Mouse (Mus musculus) frontal cortex, postnatal 10 days (tissue): Measurements from ENCODE around the gene Clip4.

ENCODE experiments used
- DNase-seq, 2 experiments: peaks; one replicate each; pipeline ENCODE4 v3.0.0; 2022; ENCODE audit warnings: low spot score in 2 of 2, mixed read lengths in 1 of 2

Clip4 gene

DNA sequence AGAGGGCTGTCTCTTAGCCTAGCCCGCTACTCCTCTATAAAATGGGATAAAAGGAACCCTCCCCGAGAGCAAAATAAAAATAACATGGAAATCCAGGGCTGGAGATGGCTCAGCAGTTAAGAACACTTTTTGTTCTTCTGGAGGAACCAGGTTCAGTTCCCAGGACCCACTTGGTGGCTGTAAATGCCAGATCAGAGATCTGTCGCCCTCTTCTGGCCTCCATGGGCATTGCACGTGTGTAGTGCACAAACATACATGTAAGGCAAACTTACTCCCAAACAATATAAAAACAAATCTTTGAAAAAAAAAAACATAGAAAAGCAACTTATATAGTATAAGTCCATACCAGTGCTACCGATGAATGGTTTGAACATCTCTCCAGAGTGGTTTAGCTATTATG lies 104.7 kb downstream of the Clip4 start:
- DNase-seq: no peak

DNA sequence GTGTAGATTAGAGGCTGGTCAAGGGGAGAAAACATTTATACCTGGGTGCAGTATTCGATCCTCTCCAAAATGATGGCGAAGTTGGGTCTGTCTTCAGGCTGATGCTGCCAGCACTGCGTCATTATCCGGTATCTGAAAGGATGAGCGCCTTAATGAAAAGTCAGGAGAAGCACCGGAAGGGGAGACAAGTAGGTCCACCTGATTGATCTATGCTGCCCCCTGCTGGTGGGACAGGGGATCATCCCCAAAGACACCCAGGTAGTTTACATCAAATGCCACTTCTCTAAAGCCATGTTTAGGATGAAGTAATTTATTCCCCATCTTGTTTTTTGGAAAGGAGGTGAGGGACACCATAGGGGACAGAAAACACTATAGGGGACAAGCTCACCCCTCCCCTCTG lies 105.8 kb downstream of the Clip4 start:
- no peak for DNase-seq

DNA sequence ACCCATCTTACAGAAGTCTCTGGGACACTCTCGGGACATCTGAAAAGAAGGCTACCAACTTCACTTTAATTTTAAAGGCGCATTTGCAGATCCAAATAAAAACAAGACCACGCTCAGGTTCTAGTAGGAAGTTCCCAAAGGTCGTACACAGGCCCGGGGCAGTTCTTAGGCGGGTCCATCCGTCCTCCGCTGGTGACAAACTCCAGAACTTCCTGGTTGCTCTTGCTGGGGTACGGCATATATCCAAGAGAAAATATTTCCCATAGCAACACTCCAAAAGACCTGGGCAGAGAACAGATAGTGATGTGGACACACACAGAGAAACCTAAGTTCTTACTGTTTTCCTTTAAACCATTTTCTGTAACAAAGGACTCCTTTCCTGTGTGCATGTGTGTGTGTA lies 106.5 kb downstream of the Clip4 start:
- DNase-seq: no peak

DNA sequence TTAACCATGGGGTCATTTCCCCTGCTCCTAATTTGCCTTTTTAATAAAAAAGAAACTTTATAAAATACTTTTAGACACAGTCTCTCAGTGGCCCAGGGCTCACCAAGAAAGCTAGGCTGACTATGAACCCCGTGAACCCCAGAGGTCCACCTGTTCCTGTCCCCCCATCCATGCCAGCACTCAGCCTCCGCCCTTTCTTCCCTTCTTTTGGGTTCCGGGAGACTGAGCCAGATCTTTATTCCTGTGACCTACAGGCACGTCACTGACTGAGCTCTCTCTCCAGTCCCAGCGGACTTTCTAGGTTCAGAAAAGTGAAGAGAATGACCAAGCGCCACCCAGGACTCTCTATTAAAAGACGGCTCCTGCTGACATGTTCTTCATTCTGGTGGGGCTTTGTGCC lies 107.2 kb downstream of the Clip4 start:
- DNase-seq: no peak

DNA sequence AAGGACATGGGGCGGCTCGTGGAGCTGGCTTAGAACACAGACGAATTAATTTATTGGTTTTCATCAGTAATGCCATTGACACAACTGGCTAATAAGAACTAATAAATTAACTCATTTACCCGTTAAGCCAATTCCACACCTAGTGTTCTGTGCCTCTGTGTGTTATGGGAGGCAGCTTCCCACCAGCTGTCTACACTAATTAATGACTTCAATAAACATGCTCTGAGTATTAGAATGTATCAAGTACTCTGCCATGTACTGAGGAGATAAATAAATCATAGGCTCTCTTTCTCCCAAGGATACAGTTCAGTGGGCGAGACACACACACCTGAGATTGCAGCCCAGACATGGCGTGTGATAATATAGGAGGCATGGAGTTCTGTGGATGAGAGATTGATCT lies 113.1 kb downstream of the Clip4 start:
- no peak for DNase-seq

DNA sequence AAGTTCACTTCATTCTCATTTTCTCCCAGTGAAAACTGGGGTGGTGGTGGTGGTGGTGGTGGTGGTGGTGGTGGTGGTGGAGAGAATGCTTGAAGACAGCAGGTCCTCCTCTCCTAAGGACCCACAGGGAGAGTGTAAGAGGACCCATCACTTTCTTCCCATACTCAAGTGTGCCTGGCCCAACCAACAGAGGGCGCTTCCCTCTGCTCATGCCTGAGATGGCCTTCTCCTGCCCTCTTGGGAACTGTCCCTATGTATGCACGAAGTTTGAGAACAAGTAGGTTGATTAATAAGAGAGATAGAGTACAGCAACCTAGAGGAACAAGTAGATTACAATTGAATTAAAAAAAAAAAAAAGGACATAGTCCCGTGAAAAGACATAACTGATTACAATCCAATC lies 140.8 kb downstream of the Clip4 start:
- DNase-seq: no peak

DNA sequence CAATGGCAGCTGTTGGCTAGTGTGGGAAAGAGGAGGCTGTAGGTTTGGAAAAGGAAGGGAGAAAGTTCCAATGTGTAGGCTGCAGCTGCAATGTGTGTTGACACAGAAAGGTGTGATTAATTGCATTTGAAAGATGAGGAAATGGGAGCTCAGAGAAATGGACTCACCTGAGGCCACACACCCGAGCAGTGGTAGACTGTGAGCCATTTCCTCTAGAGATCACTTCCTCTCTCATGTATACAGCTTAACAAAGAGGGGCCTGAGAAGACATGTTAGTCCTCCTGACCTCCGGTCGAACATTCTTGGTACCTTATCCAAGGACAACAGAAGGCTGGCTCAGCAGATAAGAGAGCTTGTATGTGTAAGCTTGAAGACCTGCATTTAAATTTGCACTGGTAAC lies 144.9 kb downstream of the Clip4 start:
- no peak for DNase-seq
